Mouse (Mus musculus): ENCODE measurements at regions not wholly inside any gene's neighbourhood (a gene's known extent, or its start where the extent isn't known, plus 50 kb on each side); places are given as distances from the start of the nearest gene placed in this dataset.

- in situ Hi-C loops (cut with MboI, MseI): no loop called here
Measured at GRCm38 (mm10) chr10:54858075-54858474, 781.7 kb upstream of the Man1a start.

- in situ Hi-C loops (cut with MboI, MseI): no loop called here
Measured at GRCm38 (mm10) chr10:54841591-54841990, 765.2 kb upstream of the Man1a start.

GRCm38 (mm10) chr10:54839008-54839407 lies 762.6 kb upstream of the Man1a start:
- in situ Hi-C loops (cut with MboI, MseI): no loop called here

- in situ Hi-C loops (cut with MboI, MseI): no loop called here
Measured at GRCm38 (mm10) chr10:54814604-54815122, 738.3 kb upstream of the Man1a start.

- in situ Hi-C loops (cut with MboI, MseI): no loop called here
Measured at GRCm38 (mm10) chr10:54799478-54800196, 723.2 kb upstream of the Man1a start.

- in situ Hi-C loops (cut with MboI, MseI): no loop called here
Measured at GRCm38 (mm10) chr10:54797306-54797705, 720.9 kb upstream of the Man1a start.

GRCm38 (mm10) chr10:54761084-54761483 lies 684.7 kb upstream of the Man1a start:
- in situ Hi-C loops (cut with MboI, MseI): no loop called here

- in situ Hi-C loops (cut with MboI, MseI): no loop called here
Measured at GRCm38 (mm10) chr10:54749239-54749638, 672.8 kb upstream of the Man1a start.

GRCm38 (mm10) chr10:54737108-54737507 lies 660.7 kb upstream of the Man1a start:
- in situ Hi-C loops (cut with MboI, MseI): no loop called here

GRCm38 (mm10) chr10:54712684-54713083 lies 636.3 kb upstream of the Man1a start:
- in situ Hi-C loops (cut with MboI, MseI): no loop called here

- in situ Hi-C loops (cut with MboI, MseI): loop anchor here in 1 of 2 experiments (25.0 kb wide), 1 partner anchor 1870 kb away; no protein-coding TSS in a partner anchor
Measured at GRCm38 (mm10) chr10:54667791-54668190, 591.4 kb upstream of the Man1a start.
